Mouse (Mus musculus) kidney, embryonic 16.5 days (tissue): ENCODE data around the gene Rassf8. TPM values are rescaled to one million over a fixed set of nuclear protein-coding genes. Genes with fewer than 3 reads are reported as not detected.
A peak's percentile ranks its signal among the peaks of the same experiment; 100 is the strongest.

Experiments
- ATAC-seq: fragments of 200-750 bp; cut with Nextera tagmentation; 2 replicates; pipeline ENCODE4 v1.8.0; 2017; ENCODE audit warnings: moderate TSS enrichment; ENCODE audit not compliant: low FRiP score, low TSS enrichment
- H3K27ac ChIP-seq: fragments of 300-500 bp; sonication (generic); 2 replicates; pipeline ENCODE4 v1.5.1; 2014; ENCODE audit warnings: low read length
- H3K27me3 ChIP-seq: fragments of 300-500 bp; sonication (generic); 2 replicates; pipeline ENCODE4 v1.6.1; 2014; ENCODE audit warnings: low read length, control low read depth, mixed read lengths; ENCODE audit not compliant: insufficient read depth
- H3K36me3 ChIP-seq: fragments of 300-500 bp; sonication (generic); 2 replicates; pipeline ENCODE4 v1.6.1; 2014; ENCODE audit warnings: low read length, control low read depth, mixed read lengths; ENCODE audit not compliant: insufficient read depth
- H3K4me1 ChIP-seq: fragments of 300-500 bp; sonication (generic); 2 replicates; pipeline ENCODE4 v1.6.1; 2014; ENCODE audit warnings: low read length, control low read depth, mixed read lengths; ENCODE audit not compliant: insufficient read depth
- H3K4me2 ChIP-seq: fragments of 300-500 bp; sonication (generic); replicated peaks from 2 replicates; pipeline ENCODE4 v1.6.1; 2014; ENCODE audit warnings: low read depth, low read length
- H3K4me3 ChIP-seq: fragments of 300-500 bp; sonication (generic); 2 replicates; pipeline ENCODE4 v1.5.1; 2014; ENCODE audit warnings: mild to moderate bottlenecking, low read length
- H3K9ac ChIP-seq: fragments of 300-500 bp; sonication (generic); replicated peaks from 2 replicates; pipeline ENCODE4 v1.6.1; 2014; ENCODE audit warnings: low read length
- H3K9me3 ChIP-seq: fragments of 300-500 bp; sonication (generic); 2 replicates; pipeline ENCODE4 v1.6.1; 2016; ENCODE audit warnings: low read length, control low read depth
- WGBS: fragments of 180-500 bp; shearing (Covaris S2); extraction: QIAGEN DNeasy Blood & Tissue Kit; methylation state at CpG from one replicate; pipeline ENCODE4 v1.1.7; 2014; 5-methylcytosine and 5-hydroxymethylcytosine counted together
- polyA plus RNA-seq: library from polyadenylated mRNA; unstranded; fragments of >200 nt; fragmentation: Nextera tagmentation; extraction: Ambion mirVana; gene quantifications from 2 replicates; pipeline ENCODE4 v1.2.1, GENCODE M21; 2015

Gene Rassf8
- polyA plus RNA-seq, 1 experiment from 2014 or later: 4.6 TPM

GRCm38 (mm10) chr6:145862321-145862720 lies 115.8 kb downstream of the Rassf8 start:
- H3K9ac ChIP-seq: no peak overlapping the region

GRCm38 (mm10) chr6:145862739-145863064 lies 116.2 kb downstream of the Rassf8 start:
- Histone ChIP-seq H3K4me3 (peak overlapping the region; percentile 64), H3K9ac (peak overlapping the region; percentile 71), H3K4me1 (peaks cover 36% of the 10 kb centered on the region), H3K4me2 (peak overlapping the region; percentile 100), H3K36me3 (no peaks in the 10 kb centered on the region), H3K27me3 (peaks cover 51% of the 10 kb centered on the region), H3K27ac (no peak overlapping the region), H3K9me3 (no peaks in the 10 kb centered on the region)
- ATAC-seq: no peak
- under 1% methylated on average over 35 of the region's 35 CpGs for WGBS

More at GRCm38 (mm10) chr6:145862321-145862720, 115.8 kb downstream of the Rassf8 start:
- no peak for ATAC-seq
- Histone ChIP-seq H3K9me3 (no peaks in the 10 kb centered on the region), H3K27me3 (peaks cover 47% of the 10 kb centered on the region), H3K4me1 (peaks cover 36% of the 10 kb centered on the region), H3K27ac (no peak overlapping the region), H3K4me2 (peak overlapping the region; percentile 100), H3K36me3 (no peaks in the 10 kb centered on the region), H3K4me3 (peak overlapping the region; percentile 64)
- 18% methylated on average over 4 of the region's 4 CpGs for WGBS

GRCm38 (mm10) chr6:145863065-145863971 lies 116.8 kb downstream of the Rassf8 start:
- WGBS: under 1% methylated on average over 86 of the region's 105 CpGs
- peak; percentile 58; the same call in 1 of the 2 replicates for ATAC-seq
- peaks cover 36% of the 10 kb centered on the region for H3K4me1 ChIP-seq
- no peaks in the 10 kb centered on the region for H3K36me3 ChIP-seq
- peak overlapping the region; percentile 64 for H3K4me3 ChIP-seq
- peak overlapping the region; percentile 71 for H3K9ac ChIP-seq
- no peak overlapping the region for H3K27ac ChIP-seq
- H3K4me2 ChIP-seq: peak overlapping the region; percentile 100
- H3K27me3 ChIP-seq: peaks cover 51% of the 10 kb centered on the region
- no peaks in the 10 kb centered on the region for H3K9me3 ChIP-seq

GRCm38 (mm10) chr6:145864171-145864570 lies 117.6 kb downstream of the Rassf8 start:
- Histone ChIP-seq H3K27ac (no peak overlapping the region), H3K27me3 (peaks cover 51% of the 10 kb centered on the region), H3K4me3 (peak overlapping the region; percentile 64), H3K9me3 (no peaks in the 10 kb centered on the region), H3K4me2 (peak overlapping the region; percentile 100), H3K36me3 (no peaks in the 10 kb centered on the region), H3K4me1 (peaks cover 36% of the 10 kb centered on the region), H3K9ac (no peak overlapping the region; the same call in 1 of the 2 replicates)
- no peak for ATAC-seq
- 4% methylated on average over 8 of the region's 8 CpGs for WGBS

GRCm38 (mm10) chr6:145865289-145865885 lies 118.8 kb downstream of the Rassf8 start, which contains the start of gene Bhlhe41:
TSS of gene Bhlhe41 (minus strand) at chr6:145865558.
- Histone ChIP-seq H3K9me3 (no peaks in the 10 kb centered on the region), H3K36me3 (no peaks in the 10 kb centered on the region), H3K27ac (0 out of 2 replicates have a peak within 1 kb of the TSS, but pooled peaks have one; percentile 43), H3K4me2 (peak within 1 kb of the TSS; percentile 100), H3K4me3 (peak within 1 kb of the TSS; percentile 64), H3K27me3 (peaks cover 51% of the 10 kb centered on the region), H3K9ac (peak within 1 kb of the TSS; percentile 73), H3K4me1 (peaks cover 36% of the 10 kb centered on the region)
- peak; percentile 46 for ATAC-seq
- under 1% methylated on average over 51 of the region's 57 CpGs for WGBS

GRCm38 (mm10) chr6:145865886-145866851 lies 119.6 kb downstream of the Rassf8 start:
- peaks cover 48% of the 10 kb centered on the region for H3K27me3 ChIP-seq
- peak; percentile 85 for ATAC-seq

GRCm38 (mm10) chr6:145867111-145867510 lies 120.6 kb downstream of the Rassf8 start:
- H3K9me3 ChIP-seq: no peaks in the 10 kb centered on the region
- no peak overlapping the region for H3K27ac ChIP-seq
- WGBS: 51% methylated on average over 3 of the region's 3 CpGs
- no peaks in the 10 kb centered on the region for H3K36me3 ChIP-seq
- H3K27me3 ChIP-seq: peaks cover 41% of the 10 kb centered on the region
- no peak overlapping the region for H3K9ac ChIP-seq
- no peak for ATAC-seq
- peak overlapping the region; percentile 100 for H3K4me2 ChIP-seq
- peaks cover 36% of the 10 kb centered on the region for H3K4me1 ChIP-seq
- H3K4me3 ChIP-seq: peak overlapping the region; percentile 64; the same call in 1 of the 2 replicates

More at GRCm38 (mm10) chr6:145865886-145866851, 119.6 kb downstream of the Rassf8 start:
- Histone ChIP-seq H3K9me3 (no peaks in the 10 kb centered on the region), H3K4me2 (peak overlapping the region; percentile 100), H3K4me1 (peaks cover 36% of the 10 kb centered on the region), H3K27ac (0 out of 2 replicates have a peak overlapping the region, but pooled peaks have one; percentile 43), H3K4me3 (peak overlapping the region; percentile 64), H3K9ac (peak overlapping the region; percentile 73), H3K36me3 (no peaks in the 10 kb centered on the region)
- WGBS: under 1% methylated on average over 69 of the region's 69 CpGs
